Mouse (Mus musculus) activated CD4-positive, CD25-positive, alpha-beta regulatory T cell, adult 4 months (primary cell): ENCODE results near the gene Ect2. TPM values are rescaled to one million over a fixed set of nuclear protein-coding genes. Genes with fewer than 3 reads are reported as not detected.

ENCODE experiments used
- ATAC-seq: one replicate; pipeline ENCODE4 v1.8.0; 2017
- polyA plus RNA-seq, 2 experiments: library from polyadenylated mRNA; unstranded; fragments of 100-300 nt; shearing (Covaris generic); gene quantifications; one replicate each; pipeline ENCODE4 v1.2.1; 2017

The Ect2 gene
- polyA plus RNA-seq, 2 experiments from 2014 or later: 14.8 to 15.7 TPM

DNA sequence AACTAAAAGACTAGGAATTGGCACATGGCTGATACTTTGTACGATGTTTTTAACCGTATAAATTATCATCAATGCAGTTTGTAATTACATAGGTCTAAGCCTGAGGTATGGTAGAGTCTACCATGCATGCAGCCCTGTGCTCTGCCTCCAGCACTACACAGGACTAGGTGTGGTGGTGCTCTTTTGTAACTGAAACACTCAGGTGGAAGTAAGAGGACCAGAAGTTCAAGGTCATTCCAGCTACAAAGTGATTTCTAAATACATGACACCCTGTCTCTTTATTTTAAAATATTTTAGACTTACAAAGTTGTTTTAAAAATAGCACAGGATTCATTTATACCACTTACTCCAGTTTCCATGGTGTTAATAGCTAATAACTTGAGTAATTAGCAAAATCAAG is 88.8 kb downstream of the Ect2 start:
- ATAC-seq: no peak

DNA sequence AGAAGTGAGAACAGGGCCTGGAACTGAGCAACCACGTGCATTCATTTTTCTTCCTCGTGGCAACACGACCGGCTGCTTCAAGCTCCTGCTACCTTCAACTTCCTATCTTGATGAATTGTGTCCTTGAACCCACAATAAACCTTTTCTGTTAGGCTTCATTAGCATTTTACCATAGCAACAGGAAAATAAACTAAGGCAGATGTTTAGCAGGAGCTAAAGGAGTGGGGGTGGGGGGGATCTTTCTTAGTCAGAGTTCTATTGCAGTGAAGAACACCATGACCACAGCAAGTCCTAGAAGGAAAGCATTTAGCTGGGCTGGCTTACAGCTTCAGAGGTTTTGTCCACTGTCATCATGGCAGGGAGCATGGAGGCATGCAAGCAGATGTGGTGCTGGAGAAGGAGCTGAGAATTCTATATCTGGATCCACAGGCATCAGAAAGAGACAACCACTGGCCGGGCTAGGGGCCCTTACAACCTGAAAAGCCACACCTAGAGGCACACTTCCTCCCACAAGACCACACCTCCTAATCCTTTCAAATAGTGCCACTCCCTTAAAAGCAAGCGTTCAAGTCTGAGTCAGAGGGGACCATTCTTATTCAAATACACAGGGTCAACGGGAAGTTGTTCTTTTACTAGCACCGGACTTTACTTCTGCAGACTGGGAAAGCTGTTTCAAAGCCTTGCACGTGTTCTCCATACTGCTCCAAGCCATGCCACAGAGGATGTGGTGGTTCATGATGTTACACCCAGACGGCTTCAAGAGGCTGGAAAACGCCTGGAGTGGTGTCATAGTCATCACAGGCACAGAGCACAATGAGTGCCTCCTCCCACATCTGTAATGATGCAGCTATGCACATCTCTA is 90.0 kb downstream of the Ect2 start:
- no peak for ATAC-seq

DNA sequence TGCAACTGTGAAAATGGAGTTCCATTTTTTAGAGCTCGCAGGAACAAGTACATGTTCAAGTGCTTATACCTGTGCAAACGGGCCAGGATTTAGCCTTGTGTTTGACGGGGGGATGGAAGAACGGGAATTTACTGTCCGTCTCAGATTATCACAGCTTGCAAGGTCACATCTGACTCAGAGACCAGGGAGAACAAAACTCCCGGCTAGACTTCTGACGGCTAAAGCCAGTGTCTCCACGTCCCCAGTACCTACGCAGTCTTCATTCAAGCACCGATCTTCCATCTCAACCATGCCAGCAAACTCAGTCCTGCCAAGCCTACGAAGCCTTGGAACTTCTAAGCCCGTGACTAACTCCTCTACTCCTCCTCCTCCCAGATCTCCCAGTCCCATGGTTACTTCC is 93.2 kb downstream of the Ect2 start:
- no peak for ATAC-seq

DNA sequence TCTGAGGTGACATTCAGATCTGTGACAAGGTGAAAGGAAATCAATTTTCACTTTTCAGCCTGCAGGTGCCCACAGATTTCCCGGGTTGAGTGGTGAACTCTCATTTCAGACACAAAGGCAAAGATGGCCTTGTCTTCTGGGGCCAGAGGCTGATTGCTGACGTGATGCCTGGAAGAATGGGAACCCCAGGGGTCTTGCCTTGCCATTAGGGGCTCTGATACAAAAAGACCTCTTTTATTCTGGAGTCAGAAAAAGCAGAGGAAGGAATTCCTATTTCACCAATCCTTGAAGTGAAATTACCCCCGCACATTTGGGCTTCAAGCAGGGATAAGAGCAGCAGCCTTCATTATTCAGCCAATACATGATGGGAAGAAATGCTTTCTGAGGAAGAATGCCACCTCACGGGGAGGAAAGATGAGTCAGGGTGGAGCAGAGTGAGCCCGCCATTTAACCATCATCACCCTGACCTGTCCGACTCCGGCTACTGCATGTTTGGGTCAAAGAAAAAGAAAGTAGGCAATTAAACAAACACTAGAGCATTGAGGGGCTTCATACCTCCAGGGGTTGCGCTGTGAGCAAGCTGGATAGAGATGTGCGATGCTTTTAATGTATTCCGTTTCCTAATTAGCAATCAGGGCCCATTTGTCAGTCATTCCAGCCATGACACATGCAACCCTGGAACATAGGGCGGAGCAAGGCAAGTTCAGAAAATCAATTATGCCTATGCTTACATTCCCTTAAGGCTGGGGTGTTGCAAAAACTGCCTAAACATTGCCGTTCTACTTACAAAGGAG is 94.0 kb downstream of the Ect2 start:
- ATAC-seq: no peak

DNA sequence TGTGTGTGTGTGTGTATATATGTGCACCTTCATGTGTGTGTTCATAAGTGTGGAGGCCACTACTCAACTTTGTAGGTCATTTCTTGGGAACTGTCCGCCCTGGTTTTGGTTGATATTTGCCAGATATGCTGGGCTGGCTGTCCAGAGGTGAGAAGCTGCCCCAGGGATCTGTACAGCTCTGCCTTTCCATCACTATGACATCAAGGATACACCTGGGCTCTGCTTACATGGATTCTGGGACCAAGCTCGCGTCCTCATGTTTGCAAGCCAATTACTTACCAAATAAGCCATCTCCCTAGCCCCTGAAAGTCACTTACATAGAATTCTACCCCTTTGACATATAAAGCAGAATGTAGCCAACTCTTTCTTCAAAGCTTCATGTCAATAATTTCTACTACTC is 98.2 kb downstream of the Ect2 start:
- ATAC-seq: no peak

DNA sequence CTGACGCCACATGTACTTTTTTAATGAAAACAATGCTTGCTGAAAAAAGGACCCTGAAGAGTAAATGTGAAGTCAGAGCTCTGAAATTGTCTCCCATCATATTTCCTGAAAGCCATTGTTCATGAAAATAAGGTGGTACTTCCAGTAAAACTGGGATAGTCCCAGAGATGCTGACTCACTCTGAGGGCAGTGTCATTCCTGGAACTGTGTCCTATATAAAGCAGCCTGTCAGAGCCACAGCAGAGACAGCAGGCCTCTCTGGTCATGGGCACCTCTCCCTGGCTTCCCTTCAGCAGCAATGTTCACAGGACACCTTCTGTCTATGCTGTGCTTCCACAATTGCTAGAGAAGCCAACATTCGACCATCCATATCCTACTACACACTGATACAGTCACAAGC is 98.9 kb downstream of the Ect2 start:
- ATAC-seq: no peak

Other genes with a start within 250 kb of the Ect2 start
- 10 to 100 TPM; 21.1 to 21.5 TPM for gene Nceh1, start 29.1 kb upstream of the Ect2 start, polyA plus RNA-seq
- gene Tnfsf10, start 163.2 kb upstream of the Ect2 start, polyA plus RNA-seq: 10 to 100 TPM; 18.8 to 23.6 TPM
- gene Ghsr, start 217.5 kb upstream of the Ect2 start, polyA plus RNA-seq: not detected